Mouse (Mus musculus): ENCODE results near the gene Rnf26. TPM values are rescaled to one million over a fixed set of nuclear protein-coding genes. Genes with fewer than 3 reads are reported as not detected.

Rnf26 gene
- polyA plus RNA-seq, 1 experiment, result 36.9 TPM

GRCm38 (mm10) chr9:44085741-44086665, 27.3 kb downstream of the Rnf26 start:
- no peak for TF ChIP-seq GATA1 (IDR thresholded peaks at IDR 0.05; ENCODE audit: low read length)

DNA sequence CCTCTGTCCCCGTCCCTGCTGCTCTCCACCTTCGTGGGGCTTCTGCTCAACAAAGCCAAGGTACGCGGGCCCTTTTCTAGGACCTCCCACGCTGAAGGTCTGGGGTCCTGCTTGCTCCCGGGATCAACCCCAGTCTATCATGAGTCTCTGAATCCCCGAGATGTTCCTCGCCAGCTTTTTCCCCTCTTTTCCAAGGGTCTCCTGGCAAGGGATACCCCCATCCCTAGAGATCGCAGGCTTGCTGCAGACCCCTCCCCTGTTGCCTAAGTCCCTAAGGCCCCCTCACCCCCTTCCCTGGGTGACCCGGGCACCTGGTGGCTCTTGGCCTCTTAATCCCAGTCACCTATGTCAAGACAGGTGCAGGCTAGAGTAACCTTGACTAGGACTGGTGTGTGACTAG, 28.0 kb downstream of the Rnf26 start:
- TF ChIP-seq GATA1 (IDR thresholded peaks at IDR 0.05; ENCODE audit: low read length), result no peak

- TF ChIP-seq GATA1 (IDR thresholded peaks at IDR 0.05; ENCODE audit: low read length), result no peak
Observed at GRCm38 (mm10) chr9:44084659-44085229, 28.6 kb downstream of the Rnf26 start.

DNA sequence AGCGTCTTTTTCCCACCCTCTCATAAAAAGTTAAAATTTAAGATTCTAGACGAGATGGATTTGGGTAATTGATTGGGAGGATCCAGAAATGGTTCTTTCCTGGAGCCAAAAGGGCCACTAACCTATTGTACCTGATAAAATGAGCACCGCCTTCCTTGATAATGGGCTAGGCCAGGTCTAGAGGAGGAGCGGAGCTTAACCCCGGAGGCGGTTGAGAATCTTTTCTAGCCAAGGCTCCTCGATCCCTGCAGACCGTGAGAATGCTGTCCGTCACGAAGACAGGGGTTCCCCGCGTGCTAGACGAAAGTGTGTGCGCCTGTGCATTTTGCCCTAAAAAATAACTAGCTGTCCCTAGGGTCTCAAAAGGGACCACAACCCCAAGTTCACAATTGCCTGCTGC, 29.1 kb downstream of the Rnf26 start:
- no peak for TF ChIP-seq GATA1 (IDR thresholded peaks at IDR 0.05; ENCODE audit: low read length)

DNA sequence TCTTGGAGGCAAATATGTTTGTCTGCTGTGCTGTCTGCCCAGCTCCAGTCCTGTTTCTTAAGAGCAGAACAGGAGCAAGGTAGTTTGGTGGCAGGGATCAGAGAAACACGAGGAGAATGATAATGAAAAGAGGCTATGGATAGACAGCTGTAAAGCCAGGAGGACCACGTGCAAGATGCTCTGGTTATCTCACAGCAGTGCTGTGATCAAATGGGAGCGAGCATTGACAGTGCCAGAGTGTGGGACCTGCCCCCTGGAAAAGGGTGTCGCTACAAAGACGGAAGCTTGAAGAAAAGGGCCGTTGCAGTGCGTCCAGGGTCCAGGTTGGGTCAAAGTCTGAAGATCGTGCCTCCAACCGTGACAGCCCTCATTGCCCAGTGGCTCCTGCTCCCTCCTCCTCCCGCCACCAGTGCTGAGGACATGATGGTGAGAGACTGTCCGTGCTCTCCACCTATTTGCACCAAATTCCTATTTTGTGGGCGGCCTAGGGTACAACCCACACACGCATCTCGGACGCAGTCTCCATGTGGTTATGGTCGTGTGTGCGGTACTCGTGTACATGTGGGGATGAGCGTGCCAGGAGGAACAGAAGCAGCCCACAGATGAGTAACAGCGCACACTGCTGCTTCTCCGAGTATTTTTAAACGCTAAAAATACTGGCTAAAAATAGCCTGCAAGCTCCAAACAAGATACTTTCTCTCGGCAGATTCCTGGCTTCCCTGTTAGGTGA, 29.8 kb downstream of the Rnf26 start:
- no peak for TF ChIP-seq GATA1 (IDR thresholded peaks at IDR 0.05; ENCODE audit: low read length)

DNA sequence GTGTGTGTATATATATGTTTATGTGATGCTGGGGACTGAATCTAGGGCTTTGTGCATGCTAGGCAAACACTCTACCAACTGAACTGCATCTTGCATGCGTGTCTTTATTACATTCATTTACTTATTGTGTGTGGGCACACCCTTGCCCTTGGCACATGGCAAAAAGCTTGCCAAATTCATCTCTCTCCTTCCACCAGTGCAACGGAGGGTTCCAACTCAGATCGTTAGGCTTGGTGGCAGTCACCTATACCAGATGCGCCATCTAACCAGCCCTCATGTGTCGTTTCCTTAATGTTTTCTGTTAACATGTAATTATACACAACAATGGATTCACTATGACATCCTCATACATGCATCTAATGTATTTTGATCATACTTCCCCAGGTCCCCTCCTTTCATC, 31.1 kb downstream of the Rnf26 start:
- TF ChIP-seq GATA1 (IDR thresholded peaks at IDR 0.05; ENCODE audit: low read length), result no peak

DNA sequence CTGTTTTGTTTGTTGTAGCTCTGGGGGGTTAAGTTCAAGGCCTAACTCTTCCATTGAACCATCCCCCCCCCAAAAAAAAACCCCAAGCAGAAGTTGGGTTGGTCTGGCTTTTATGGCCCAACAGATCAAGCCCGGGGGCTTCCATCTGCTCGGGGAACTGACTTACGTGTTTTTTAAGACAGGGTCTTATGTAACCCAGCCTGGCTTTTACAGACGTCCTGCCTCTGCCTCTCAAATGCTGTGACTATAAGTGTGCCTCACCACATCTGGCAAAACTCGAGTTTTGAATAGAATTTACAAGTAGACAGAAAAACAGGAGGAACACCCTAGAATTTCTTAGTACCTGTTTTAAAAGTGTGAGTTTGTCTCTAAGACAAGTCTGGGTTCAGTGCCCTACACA, 31.7 kb downstream of the Rnf26 start:
- TF ChIP-seq GATA1 (IDR thresholded peaks at IDR 0.05; ENCODE audit: low read length), result no peak

DNA sequence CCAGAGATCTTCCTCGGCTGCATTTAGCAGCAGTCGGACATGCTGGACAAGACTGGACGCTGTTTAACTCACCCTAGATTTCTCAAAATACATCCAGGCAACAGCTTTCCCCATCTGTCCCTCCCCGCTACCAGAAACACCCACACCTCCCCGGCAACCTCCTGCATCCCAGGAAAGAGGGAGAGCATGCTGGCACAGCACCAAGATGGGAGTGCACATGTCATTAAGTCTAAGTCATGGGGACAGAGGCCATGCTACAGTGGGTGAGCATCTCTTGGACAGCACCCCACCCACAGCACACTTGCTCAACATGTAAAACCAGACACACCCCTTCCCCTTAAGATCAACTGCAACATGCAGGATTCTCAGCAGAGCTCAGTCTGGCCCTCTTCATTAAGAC, 32.4 kb downstream of the Rnf26 start:
- no peak for TF ChIP-seq GATA1 (IDR thresholded peaks at IDR 0.05; ENCODE audit: low read length)

DNA sequence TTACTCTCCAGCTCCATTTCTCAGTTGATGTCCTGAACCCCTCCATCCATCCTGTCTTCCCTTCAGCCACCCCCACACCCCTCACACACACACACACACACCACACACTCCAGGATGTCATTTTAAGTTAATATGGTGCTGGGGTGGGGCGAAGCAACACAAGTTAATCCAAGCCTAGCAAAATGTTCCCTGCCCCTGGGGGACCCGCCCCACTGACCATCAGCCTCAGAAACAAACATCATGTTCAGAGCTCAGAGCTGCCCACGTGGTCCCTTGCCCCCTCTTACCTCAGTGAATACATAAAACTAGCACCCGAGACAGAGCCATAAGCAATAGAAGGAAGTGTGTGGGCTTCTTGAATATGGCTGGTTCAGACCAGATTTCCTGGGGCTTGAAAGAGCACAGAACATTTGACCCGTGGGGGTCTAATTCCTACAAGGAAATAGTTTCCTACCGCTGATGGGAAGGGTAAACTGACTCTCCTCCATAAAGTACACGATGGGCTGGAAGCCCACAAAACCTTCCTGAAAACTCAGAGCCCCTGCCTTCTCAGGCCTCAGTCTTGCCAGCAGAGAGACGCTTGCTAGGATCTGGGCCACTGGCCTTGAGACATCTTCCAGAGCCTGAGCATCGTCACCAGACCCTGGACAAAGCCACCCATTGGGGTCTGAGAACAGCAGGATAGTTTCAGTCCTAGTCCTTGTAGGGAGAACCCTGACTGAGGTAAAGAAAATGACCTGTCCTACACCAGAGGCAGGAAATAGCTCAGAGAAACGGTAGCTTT, 33.1 kb downstream of the Rnf26 start:
- TF ChIP-seq GATA1 (IDR thresholded peaks at IDR 0.05; ENCODE audit: low read length), result no peak

- TF ChIP-seq GATA1 (IDR thresholded peaks at IDR 0.05; ENCODE audit: low read length), result no peak
Observed at GRCm38 (mm10) chr9:44078955-44079756, 34.2 kb downstream of the Rnf26 start.

DNA sequence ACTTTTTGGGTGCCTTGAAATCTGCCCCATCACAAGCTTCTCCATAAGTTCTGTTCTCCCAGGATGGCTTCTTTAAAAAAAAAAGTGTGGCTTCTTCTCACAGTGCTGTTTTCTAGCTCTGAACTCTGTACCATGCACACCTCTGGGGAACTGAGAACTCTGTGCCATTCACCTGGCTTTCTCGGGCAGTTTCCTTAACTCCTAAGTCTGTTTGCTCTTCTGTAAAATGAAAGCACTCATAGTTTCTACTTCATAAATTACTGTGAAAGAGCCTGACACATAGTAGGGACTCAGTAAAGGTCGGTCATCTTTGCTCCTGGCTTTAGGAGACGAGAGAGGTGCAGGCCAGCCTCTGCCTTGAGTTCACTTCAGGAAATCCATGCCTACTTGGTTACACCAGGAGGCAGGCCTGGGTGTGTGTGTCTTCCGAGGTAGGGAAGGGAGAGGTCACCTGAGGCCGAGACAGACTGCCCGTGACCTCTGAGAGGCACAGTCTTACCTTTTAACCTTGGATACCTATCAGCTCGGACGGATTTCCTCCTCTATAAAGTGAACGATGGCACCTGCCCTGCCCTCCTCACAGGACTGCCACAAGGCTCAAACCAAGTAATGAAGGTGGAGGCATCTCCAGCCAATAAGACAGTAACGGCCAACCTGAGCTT, 35.0 kb downstream of the Rnf26 start:
- no peak for TF ChIP-seq GATA1 (IDR thresholded peaks at IDR 0.05; ENCODE audit: low read length)

DNA sequence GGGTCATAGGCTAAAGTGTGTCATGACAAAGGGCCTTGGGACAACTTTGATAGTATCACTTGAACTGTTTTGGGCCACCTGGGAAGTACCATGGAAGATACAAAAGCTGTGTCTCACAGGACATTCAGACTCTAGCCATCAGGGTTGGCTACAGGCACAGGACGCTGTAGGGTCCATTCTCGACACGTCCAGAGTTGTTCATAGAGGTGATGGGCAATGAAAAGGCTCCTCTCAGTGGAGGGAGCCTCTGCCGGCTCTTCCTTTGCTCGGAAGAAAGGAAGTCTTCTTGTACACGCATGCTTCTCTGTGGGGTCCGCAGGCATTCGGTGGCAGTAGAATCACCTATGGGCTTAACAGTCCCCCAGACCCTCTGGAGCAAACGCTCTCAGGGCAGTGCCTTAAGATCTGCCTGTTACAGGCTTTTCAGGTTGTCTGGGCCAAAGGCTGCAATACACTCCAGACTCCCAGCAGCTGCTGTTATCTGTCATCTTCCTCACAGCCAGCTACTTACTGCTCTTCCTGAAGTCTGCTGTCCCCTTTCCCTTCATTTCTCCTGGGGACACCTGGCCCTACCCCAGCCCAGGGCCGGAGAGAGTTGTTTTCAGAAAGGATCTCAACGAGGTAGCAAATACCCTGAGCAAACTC, 35.9 kb downstream of the Rnf26 start:
- no peak for TF ChIP-seq GATA1 (IDR thresholded peaks at IDR 0.05; ENCODE audit: low read length)

DNA sequence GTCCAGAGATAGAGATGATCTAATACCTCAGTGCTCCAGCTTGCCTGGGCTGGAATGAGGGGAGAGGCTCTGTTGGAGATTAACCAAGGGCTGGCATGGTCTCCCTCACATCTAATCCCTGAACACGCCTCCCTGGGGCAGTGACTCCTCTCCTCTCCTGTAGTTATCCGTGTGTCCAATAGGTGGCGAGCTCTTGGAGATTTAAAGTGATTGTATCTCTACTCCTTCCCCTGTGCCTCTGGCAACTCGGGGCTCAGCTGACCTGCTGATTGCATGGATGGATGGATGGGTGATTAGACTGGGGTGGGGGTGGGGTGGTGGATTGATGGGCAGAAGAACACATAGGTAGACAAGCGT, 36.6 kb downstream of the Rnf26 start:
- TF ChIP-seq GATA1 (IDR thresholded peaks at IDR 0.05; ENCODE audit: low read length), result no peak

Data from G1E-ER4 (cell line).